Mouse (Mus musculus) A20 (cell line): ENCODE results near the gene Olfr917.

Experiments used
- DNase-seq: peaks from one replicate; pipeline ENCODE4 v3.0.0-alpha.2; 2011; ENCODE audit warnings: low read depth, low spot score

Gene Olfr917

GRCm38 (mm10) chr9:38665742-38666141 lies at the start of gene Olfr917:
Gene Olfr917 (minus strand): TSS chr9:38665842.
- no peak for DNase-seq

GRCm38 (mm10) chr9:38674501-38674900 lies 8.9 kb upstream of the Olfr917 start, which contains the start of gene Olfr918:
Gene Olfr918 (minus strand): TSS chr9:38674601.
- DNase-seq: no peak

- DNase-seq: no peak
Observed at GRCm38 (mm10) chr9:38672887-38673286, 7.2 kb upstream of the Olfr917 start.

- DNase-seq: no peak
Observed at GRCm38 (mm10) chr9:38659775-38660174, 5.9 kb downstream of the Olfr917 start, which contains the start of gene Olfr916. Gene Olfr916 (minus strand): TSS chr9:38659875.

- no peak for DNase-seq
Observed at GRCm38 (mm10) chr9:38632406-38632805, 33.2 kb downstream of the Olfr917 start.
